Mouse (Mus musculus) erythroid progenitor cell, adult 5-6 weeks (primary cell): ENCODE data around the gene Clic1. TPM values are rescaled to one million over a fixed set of nuclear protein-coding genes. Genes with fewer than 3 reads are reported as not detected.
A peak's percentile ranks its signal among the peaks of the same experiment; 100 is the strongest.
"Not testable (repeated sequence)": the region's sequence is repeated elsewhere in the genome, so short reads cannot be mapped to it uniquely, and the experiment has no call there.

Source experiments
- ATAC-seq: replicated peaks from 2 replicates; pipeline ENCODE4 v1.8.0; 2016; ENCODE audit warnings: moderate number of reproducible peaks, mild to moderate bottlenecking, moderate TSS enrichment, inconsistent platforms; ENCODE audit not compliant: poor library complexity, low FRiP score, severe bottlenecking
- total RNA-seq, 2 experiments: library from RNA; stranded (forward) in 1 of 2; stranded (reverse) in 1 of 2; fragments of 150-400 nt in 1 of 2; fragments of 186-747, 209-891 nt in 1 of 2; gene quantifications; 2 replicates each; pipeline versions ENCODE4 v1.2.3 to v1.2.4; 2015 to 2017; ENCODE audit warnings: low replicate concordance in 2 of 2

Gene Clic1
- total RNA-seq (2015; ENCODE audit: low replicate concordance) (91.0 and 110 TPM in 2 replicates), total RNA-seq (2017; ENCODE audit: low replicate concordance) (68.3 and 95.5 TPM in 2 replicates)

- no peak for ATAC-seq
Observed at GRCm38 (mm10) chr17:35049561-35050016, at the start of gene Clic1. TSS of gene Clic1 (plus strand) at chr17:35049966.

- peak; percentile 65 for ATAC-seq
Observed at GRCm38 (mm10) chr17:35000717-35001451, 48.9 kb upstream of the Clic1 start, which contains the start of gene Vars. TSS of gene Vars (plus strand) at chr17:35000987.

- 0 out of 2 replicates have a peak, but pooled peaks have one; percentile 28 for ATAC-seq
Observed at GRCm38 (mm10) chr17:35001452-35002152, 48.2 kb upstream of the Clic1 start.

- peak; percentile 67 for ATAC-seq
Observed at GRCm38 (mm10) chr17:35002153-35002865, 47.5 kb upstream of the Clic1 start.

- ATAC-seq, result no peak
Observed at GRCm38 (mm10) chr17:35003022-35003838, 46.5 kb upstream of the Clic1 start.

DNA sequence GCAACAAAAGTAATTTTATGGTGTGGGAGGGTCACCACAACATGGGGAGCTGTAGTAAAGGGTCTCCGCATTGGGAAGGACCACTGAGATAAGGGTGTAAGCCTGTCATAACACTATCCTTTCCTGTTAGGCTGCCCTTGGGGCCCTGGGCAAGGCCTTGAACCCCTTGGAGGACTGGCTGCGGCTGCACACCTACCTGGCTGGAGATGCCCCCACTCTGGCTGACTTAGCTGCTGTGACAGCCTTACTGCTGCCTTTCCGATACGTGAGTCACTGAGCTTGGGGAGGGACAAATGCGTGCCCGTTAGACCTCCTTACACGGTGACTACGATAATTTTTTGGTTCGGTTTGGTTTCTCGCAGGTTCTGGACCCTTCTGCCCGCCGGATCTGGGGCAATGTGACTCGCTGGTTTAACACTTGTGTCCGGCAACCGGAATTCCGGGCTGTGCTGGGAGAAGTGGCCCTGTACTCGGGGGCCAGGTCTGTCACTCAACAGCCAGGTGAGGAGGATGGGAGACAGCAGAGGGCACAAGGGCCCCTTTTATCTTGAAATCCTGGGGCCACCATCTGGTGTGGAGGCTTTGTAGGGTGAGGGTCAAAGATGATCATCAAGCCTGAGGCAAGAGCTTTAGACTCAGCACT lies 45.6 kb upstream of the Clic1 start:
- ATAC-seq, result no peak

DNA sequence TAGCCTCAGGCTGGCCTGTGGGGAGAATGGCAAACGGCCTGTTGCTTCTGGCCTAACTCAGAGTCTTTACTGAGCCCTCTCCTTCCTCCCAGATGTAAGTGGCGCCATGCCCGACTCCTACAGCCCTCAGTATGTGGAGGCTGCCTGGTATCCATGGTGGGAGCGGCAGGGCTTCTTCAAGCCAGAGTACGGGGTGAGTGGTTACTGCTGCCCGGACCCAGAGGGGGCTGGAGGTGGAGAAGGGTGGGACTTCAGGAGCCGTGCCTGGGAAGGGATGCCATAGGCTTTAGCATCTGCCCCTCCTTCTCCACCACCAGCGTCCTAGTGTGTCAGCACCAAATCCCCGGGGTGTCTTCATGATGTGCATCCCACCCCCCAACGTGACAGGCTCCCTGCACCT lies 44.6 kb upstream of the Clic1 start:
- ATAC-seq, result no peak

DNA sequence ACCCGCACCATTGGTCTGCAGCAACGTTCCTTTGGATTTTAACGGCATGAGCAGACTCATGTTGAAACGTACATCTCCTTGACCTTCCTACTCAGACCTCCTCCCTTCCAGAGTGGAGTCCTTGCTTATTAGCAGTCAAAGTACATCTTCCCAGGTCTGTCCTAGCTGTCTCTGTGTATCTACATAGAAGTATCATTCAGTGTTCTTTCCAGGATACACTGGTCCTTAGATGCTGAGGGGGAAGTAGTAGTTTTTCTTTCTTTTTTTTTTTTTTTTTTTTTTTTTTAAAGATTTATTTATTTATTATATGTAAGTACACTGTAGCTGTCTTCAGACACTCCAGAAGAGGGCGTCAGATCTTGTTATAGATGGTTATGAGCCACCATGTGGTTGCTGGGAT lies 43.9 kb upstream of the Clic1 start:
- ATAC-seq, result not testable (repeated sequence)

DNA sequence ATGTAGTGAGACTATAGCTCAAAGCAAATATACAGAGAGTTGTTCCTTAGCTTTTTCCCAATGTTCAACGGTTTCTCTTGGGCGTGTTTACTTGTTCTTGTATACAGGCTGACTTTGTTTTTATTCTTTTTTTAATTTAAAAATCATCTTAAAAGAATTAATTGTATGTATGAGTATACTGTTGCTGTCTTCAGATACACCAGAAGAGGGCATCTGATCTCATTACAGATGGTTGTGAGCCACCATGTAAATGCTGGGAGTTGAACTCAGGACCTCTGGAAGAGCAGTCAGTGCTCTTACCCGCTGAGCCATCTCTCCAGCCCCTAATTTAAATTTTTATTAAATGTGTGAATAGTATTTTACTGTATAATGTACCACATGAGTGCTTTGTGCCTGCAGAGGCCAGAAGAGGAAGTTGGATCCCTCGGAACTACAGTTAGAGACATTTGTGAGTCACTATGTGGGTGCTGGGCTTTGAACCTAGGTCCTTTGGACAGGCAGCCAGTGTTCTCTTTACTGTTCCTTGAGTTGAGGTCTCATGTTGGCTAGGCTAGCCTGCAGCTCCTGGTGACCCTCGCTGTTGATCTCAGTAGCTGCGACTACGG lies 42.3 kb upstream of the Clic1 start:
- no peak for ATAC-seq

- ATAC-seq, result no peak
Observed at GRCm38 (mm10) chr17:35009586-35009985, 40.2 kb upstream of the Clic1 start.

DNA sequence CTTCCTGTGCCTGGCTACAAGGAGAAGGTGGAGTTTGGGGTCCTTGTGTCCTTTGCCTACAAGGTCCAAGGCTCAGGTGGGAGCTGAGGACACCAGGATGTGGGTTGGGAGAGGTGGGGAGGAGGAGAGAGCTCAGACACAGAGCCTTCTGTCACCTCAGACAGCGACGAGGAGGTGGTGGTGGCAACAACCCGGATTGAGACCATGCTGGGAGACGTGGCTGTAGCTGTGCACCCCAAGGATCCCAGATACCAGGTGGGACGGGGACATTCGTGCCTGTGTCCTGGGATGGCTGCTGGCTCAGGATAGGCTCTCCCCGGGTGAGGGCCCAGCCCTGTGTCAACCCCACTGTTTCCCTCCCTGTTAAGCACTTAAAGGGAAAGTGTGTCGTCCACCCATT lies 38.3 kb upstream of the Clic1 start:
- ATAC-seq, result no peak

- no peak for ATAC-seq
Observed at GRCm38 (mm10) chr17:35012430-35012829, 37.3 kb upstream of the Clic1 start.

- ATAC-seq, result no peak
Observed at GRCm38 (mm10) chr17:35013221-35013620, 36.5 kb upstream of the Clic1 start.

GRCm38 (mm10) chr17:35015296-35015695 lies 34.5 kb upstream of the Clic1 start:
- no peak for ATAC-seq

- peak; percentile 52 for ATAC-seq
Observed at GRCm38 (mm10) chr17:35016376-35016775, 33.4 kb upstream of the Clic1 start, which contains the start of gene Vwa7. TSS of gene Vwa7 (plus strand) at chr17:35016579.

GRCm38 (mm10) chr17:35016791-35017705 lies 32.7 kb upstream of the Clic1 start:
- no peak for ATAC-seq

DNA sequence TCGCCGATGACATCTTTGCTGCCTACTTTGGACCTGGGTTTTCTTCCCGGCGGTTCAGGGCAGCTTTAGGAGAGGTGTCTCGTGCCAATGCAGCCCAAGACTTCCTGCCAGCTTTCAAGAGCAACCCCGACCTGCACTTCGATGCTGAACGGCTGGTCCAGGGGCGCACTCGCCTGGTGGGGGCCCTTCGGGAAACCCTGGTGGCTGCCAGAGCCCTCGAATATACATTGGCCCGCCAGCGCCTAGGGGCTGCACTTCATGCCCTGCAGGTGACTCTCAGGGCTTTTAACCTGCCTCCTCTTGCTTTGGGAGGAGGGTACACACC lies 32.1 kb upstream of the Clic1 start:
- no peak for ATAC-seq

- ATAC-seq, result no peak
Observed at GRCm38 (mm10) chr17:35018171-35018570, 31.6 kb upstream of the Clic1 start.
